Mouse (Mus musculus) heart, postnatal 25 days (tissue): Measurements from ENCODE around the gene Otp. TPM values are rescaled to one million over a fixed set of nuclear protein-coding genes. Genes with fewer than 3 reads are reported as not detected.

Source experiments
- DNase-seq: peaks from one replicate; pipeline ENCODE4 v3.0.0; 2022; ENCODE audit warnings: low spot score
- intact Hi-C: fragments of 180-260 bp; cut with DNase I; formaldehyde crosslinking; loops from one replicate; pipeline ENCODE4 v1.15.1; 2025
- total RNA-seq, 2 experiments: library from RNA; stranded (reverse); gene quantifications; 2 replicates each; pipeline ENCODE4 v1.2.3; 2021

Otp gene
- not detected for total RNA-seq

DNA sequence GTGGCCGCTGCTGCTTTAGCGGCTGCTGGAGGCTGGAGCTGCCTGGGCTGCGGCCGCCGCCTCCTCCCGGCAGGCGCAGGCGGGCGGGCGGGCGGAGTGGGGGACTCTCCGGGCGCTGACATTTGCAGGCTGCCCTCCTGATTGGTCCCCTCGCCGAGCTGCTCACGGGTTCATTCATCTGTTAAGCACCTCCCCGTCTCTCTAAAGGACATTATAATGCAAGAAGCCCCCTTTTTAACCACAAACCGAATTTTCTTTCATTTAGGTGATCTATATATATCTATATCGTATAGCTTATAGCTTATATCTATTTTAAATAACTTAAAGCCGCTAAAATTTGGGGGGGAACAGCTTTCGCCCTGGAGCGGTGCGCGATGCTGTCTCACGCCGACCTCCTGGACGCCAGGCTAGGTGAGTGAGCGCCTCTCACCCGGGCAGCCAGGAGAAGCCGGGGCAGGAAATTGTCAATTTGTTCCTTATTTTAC lies at the start of gene Otp:
Gene Otp, plus strand, starts transcription at position 207 of the 485 bp plus-strand sequence.
- DNase-seq: no peak
- intact Hi-C loops: no loop called here

DNA sequence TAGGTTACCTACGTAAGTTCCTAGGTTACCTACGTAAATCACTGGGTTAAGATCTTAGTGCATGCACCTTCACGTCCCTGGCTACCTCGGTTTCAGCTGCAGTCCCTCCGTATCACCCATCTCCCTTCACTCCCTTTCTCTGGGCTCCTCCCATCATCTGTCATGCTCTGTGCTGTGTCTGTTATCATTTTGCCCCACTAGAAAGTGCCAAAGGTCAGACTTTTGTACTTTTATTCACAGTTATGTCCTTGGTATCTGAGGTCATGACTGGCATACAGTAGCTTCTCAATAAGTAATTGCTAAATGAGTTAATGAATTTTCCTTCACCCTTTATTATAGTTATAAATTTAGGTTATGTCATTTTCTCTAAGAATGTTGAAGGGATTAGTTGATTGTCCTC lies 49.0 kb upstream of the Otp start:
- intact Hi-C loops: no loop called here
- DNase-seq: no peak

DNA sequence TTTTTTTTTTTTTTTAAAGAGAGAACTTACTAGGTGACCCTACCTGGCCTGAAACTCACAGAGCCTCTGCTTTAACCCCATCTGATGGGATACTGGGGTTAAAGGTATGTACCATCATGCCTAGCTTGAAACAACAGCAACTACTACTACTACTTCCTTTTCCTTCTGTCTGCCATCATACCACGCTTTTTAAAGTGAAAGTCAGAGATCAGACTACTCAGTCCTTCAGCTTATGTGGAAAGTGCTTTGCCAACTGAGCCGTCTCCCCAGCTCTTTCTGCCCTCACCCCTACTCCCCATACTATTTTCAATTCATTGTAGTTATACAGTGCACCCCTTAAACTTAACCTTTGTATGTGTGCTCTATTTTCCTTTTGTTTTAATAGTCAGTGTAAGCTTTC lies 48.4 kb upstream of the Otp start:
- no peak for DNase-seq
- intact Hi-C loops: no loop called here

DNA sequence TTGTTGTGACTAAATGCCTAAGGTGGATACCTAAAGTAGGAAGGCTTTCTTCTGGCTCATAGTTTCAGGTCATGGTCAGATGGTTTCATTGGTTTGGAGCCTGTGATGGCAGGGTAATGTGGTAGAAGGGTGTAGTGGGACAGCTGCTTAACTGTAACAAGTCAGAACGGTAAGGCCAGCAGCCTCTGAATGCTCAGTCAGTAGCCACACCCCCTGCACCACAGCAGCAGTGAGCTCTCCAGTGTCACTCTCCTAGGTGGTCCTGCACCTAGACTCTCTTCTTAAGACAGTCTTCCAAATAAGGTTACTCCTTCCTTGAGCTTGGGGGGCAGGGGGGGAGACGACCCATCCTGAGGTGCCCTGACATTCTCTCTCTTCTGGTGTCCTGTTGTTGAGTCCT lies 47.6 kb upstream of the Otp start:
- intact Hi-C loops: no loop called here
- no peak for DNase-seq

DNA sequence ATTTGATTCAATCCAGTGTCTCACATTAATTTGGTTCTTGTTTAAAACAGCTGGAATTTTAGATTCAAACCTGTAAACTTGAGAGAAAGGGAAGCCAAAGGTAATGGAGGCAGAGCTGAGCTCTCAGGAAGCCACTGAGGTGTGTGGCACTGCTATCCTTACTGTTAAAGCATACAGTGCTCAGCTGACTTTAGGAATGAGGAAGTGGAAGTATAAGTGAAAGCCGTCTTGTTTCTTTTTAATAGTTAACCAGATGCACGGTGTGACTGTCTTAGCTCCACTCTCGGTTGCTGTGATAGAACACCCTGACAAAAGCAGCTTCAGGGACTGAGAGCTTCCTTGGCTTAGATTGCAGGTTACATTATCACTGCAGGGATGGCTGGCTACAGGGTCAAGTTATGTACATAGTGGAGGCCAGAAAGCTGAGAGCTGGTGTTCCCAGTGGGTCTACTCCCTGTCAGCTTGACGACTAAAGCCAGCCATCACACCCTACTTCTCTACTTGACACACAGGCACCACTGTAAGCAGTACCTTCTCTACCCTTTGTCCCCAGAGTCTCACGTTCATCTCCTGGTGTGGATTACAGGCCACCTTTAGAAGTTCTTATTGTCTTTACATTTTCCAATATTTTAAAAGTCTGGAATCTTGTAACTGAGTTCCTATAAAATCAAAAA lies 37.2 kb upstream of the Otp start:
- intact Hi-C loops: no loop called here
- no peak for DNase-seq

DNA sequence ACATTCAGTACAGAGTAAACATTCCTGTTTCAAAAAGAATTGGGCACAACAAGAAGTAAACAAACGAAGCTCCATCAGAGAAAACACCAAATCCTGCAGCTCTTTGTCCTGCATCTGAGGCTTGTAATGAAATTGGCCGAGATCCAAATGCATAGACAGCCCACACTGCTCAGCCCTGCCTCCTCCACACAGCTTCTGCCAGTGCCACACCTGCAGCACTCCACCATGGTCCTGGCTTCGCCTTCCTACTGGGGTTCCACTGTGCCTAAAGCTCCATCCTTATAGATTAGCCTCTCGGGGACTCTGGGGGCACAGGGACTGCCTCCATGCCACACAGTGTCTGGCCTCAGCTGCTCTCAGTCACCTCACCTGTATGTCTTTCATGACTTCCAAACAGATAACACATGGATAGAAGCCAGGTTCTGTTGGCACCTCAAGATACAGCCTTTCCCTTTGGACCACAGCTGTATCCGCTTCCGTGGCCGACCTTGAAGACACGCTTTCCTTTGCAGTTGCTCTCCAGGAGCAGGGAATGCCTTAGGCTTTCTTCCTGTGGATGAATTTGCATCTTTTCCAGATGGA lies 36.6 kb upstream of the Otp start:
- intact Hi-C loops: no loop called here
- DNase-seq: no peak

DNA sequence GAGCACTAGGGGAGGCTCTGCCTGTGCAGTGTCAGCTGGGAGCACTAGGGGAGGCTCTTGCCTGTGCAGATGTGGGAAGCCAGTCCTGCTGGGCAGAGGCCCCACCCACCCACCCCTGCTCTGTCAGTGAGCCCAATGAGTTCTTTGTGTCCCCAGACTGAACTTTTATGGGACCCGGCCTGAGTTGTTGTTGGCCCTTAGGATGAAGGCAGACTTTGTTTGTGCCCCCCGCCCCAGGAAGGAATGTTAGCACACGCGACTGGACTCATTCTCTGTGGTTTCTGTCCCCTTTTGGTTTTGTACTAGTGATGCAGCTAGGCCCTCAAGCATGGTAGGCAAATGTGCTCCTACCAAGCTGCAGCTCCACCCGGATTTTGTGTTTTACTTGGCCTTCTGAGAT lies 32.2 kb upstream of the Otp start:
- intact Hi-C loops: no loop called here
- no peak for DNase-seq

DNA sequence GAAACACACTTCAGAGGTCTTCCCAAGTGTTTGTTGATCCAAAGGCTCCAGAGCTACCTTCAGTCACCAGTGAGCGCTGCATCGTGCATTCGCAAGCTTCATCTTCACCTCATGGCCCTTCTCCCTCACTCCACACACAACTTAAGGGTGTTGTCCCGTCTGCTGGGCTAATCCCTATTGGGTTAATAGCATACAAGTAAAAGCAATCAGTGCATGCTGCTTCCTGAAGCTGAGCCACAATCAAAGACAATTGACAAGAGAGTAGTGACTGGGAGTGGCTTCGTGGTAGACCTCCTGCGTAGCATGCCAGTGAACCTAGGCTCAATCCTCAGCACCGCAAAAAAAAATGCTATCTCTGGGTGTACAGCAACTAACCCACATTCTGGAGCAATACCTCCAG lies 27.5 kb upstream of the Otp start:
- DNase-seq: no peak
- intact Hi-C loops: no loop called here

DNA sequence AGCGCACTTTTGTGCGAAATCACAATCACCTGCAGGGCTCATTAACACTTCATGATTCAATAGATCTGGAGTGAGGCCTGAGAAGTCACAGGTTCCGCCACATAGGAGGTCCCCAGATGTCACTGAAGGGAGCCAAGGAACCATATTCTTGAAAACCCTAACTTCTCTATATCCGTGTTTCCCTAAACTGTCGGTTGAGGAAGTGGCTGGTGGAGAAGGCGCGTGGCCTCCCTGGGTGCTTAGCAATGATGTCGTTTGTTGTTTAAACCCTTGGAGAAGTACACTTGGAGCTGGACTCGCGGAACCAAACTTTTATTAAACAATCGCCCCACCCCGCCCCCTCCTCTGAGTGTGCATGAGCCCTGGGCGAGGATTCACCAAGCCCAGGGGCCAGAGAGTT lies 26.1 kb upstream of the Otp start:
- intact Hi-C loops: no loop called here
- DNase-seq: no peak

DNA sequence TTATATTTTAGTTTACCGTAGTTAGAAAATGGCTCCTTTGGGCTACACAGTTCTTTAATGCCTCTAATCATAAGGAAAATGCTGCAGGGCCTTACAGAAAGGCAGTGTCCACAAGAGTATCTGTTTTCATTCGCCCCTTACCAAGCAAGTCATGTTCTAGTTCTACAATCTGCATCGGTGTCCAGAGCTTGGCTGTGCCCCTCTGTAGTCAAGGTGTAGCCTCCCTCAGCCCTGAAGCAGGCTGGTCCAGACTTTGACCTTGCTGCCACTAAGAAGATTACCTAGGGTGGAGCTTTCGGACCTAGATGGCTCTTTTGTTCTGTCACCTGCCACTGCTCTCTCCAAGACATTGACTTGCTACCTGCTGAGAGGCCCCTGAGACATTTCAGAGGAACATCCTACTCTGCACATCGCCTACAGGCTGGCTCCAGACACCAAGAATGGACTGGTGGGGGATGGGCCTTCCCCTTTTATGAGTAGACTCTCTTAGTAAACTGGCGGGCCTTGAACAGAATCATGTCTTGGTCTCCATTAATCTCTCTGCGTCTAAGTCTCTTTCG lies 17.3 kb upstream of the Otp start:
- DNase-seq: no peak
- intact Hi-C loops: no loop called here

DNA sequence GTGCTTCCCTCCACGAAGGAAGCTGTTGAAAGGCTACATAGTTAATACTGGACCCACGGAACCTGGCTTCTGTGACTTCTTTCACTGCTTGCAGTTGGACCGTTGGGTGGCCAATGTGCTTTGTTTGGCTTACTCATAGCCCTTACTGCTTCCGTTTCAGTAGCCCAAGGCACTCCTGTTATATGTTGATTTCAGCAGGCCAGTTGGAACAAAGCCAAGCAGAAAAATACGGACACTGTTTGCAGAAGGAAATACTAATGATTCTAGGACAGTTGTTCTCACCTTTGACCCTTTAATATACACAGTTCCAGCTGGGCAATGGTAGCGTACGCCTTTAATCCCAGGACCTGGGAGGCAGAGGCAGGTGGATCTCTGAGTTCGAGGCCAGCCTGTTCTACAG lies 16.1 kb upstream of the Otp start:
- DNase-seq: no peak
- intact Hi-C loops: no loop called here

DNA sequence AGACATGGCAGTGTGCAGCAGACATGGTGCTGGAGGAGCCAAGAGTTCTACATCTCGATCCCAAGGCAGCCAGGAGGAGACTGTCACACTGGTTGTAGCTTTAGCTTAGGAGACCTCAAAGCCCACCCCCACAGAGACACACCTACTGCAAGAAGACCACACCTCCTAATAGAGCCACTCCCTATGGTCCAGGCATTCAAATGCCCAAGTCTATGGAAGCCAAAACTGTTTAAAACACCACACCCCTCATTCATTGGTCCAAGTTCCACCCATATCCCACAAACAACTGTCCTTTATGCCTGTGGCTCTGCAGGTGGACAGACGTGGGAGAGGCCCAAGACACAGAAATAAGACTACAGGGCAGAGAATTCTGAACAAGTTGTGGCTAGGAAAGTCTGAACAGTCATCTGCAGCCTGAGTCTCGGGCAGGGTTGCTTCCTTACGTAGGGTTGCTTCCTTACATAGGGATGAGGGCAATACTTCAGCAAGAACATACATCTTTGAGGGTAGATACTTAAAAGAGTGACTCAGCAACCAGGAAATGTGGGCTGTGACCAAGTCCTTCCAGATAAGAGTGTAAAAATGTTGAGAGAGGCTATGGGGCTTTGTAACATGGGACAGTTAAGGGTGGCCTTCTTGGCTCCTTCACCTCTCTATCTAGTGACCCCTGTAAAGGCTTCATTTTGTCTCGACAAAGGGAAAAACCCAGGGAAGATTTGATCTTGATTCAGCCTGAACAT lies 12.7 kb upstream of the Otp start:
- intact Hi-C loops: no loop called here
- no peak for DNase-seq

DNA sequence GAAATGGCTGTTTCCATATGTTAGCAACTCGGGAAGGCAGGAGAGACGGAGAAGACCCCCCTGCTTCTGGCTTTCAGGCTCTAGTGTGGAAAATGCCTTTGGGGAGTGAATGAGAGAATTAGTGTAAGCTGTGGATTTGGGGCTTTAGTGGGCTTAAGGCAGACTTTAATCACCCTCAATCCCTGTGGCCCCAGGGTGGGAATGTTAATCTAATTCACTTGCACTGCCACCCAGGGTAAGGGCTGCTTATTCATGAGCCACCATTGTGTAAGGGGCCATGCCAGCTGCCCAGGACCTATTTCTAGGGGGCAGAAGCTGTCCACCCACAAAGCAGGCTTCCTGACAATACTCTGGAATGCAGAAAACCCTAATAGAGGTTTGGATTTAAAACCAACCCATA lies 8.5 kb upstream of the Otp start:
- intact Hi-C loops: loop anchor here (5.0 kb wide), 1 partner anchor 305 kb away; no protein-coding TSS in a partner anchor

DNA sequence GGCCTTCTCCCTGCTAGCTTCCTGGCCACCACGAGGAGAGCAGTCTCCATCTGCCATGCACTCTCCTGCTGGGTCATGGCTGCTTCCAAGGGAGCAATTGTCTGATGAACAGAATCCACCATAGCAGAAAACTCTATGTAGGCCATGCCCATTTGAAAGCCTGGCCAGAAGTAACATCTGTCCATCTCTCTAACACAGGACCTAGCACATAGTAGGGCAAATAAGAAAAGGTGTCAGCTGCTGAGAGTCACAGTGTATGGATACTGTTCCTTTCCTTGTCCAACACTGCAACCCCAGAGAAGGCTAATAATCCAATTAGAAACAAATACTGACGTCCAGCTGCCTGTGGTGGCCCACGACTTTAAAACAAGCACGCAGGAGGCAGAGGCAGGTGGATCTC lies 7.6 kb upstream of the Otp start:
- no peak for DNase-seq
- intact Hi-C loops: loop anchor here (5.0 kb wide), 1 partner anchor 305 kb away; no protein-coding TSS in a partner anchor

More for the DNA sequence above, 8.5 kb upstream of the Otp start:
- DNase-seq: no peak

DNA sequence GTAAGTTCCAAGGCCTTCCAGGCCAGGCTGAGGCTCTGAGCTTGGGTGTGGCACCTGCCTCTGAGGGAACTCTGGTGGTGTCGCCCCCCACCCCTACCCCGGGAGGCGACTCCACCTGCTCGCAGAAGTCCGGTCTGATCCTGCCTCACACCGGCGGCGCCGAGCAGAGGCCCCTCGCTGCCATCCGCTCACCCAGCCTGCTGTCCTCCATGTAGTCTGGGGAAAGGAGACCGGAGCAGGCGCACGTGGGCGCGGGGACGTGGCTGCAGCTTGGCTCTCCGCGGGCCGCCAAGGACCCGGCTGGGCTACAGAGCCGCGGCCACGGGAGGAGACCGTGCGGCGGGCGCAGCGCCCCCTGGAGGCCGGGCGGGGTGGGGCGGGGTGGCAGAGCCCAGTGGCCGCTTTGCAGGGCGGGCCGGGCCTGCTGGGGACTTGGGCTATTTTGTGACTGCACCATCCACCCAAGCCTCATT lies 6.9 kb upstream of the Otp start:
- no peak for DNase-seq
- intact Hi-C loops: loop anchor here (5.0 kb wide), 1 partner anchor 306 kb away; no protein-coding TSS in a partner anchor

DNA sequence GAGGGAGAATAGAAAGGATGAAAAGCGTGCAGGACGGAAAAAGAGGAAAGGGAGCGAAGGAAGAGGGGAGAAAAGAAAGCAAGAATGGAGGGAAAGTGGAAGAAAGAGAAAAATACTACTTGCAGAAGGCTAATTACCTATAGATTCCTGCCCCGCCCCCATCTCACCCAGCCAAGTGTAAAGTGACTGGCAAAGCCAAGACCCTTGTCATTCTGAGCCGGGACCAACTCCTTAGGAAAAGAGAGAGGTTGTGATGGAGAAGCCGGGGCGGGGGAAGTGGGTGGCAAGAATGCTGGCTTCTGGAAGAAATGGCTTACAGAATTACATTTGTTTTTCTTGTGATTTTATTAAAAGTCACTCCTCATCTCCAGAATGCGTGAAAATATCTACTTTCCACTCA lies 5.9 kb upstream of the Otp start:
- intact Hi-C loops: loop anchor here (5.0 kb wide), 1 partner anchor 307 kb away; no protein-coding TSS in a partner anchor
- DNase-seq: no peak

DNA sequence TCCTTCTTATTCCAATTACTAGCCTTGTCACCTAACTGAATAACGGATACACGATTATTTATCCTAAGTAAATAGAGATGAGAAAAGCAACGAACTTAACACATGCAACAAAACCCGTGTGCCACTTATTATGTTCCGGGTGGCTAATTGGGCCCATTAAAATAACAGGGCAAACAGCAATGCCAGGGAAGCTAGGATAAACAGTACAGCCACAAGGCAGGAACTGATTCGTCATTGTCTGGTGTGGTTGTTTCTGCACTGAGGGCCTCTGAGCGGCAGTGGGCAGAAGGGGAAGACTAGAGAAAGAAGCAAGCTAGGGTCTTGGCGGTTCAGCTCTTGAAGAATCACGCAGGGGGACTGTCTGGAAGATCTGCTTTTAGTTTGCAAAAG lies 5.3 kb upstream of the Otp start:
- DNase-seq: no peak
- intact Hi-C loops: loop anchor here (5.0 kb wide), 1 partner anchor 168 kb away; no protein-coding TSS in a partner anchor

DNA sequence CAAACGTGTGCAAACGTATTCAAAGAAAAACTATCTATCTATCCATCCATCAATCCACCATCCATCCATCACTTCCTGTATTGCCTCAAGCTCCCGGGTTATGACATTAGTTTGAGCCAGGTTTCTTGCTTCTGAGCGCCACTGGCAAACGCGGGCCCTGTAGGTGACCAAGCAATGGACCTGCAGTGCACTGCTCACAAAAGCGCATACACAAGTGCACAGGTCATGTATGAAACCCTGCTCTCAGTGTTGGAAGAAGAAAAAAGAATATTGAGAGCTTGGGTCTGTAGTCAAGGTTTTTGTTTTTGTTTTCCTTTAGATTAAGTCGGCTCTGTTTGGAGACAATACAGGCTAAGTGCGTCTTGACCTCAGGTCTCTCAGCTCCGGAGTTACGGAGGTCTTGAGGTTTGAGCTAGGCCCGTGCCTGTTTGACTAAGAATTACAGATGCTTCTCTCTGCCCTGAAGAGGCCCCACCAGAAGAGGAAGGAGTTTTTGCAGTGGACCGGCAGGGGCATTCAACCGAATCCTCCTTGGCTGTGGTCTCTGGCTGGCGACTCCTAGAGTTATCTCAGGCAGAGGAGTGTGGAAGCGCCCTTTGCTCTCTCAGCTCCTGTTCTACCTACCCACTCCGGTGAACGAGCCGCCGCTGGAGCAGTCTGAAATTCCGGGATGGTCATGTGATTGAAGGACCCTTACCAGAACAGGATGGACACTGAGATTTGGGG lies 4.8 kb upstream of the Otp start:
- DNase-seq: no peak
- intact Hi-C loops: loop anchor here (5.0 kb wide), 1 partner anchor 168 kb away; no protein-coding TSS in a partner anchor

DNA sequence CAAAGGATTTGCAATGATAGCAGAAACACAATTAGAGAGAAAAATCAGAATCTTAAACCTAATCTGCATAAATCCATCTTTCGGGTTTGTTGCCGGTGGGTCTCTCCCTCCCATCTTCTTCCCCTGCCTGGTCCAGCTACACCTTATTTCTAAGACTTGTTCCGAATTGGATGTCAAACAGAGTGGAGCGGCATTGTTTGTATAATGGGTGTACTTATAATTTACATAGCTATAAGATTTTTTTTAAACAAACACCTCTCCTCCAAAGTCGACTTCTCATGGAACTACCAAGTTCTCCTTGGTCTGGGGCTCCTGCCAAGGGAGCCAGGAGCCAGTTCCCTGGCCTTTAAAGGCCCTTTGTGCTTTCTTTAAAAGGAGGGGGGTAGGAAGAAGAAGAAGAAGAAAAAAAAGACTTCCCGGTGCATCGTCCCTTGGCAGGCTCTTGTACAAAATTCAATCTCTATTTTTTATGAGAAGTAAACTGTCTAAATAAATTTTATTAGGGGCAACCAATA lies 3.5 kb upstream of the Otp start:
- intact Hi-C loops: loop anchor here (5.0 kb wide), 1 partner anchor 170 kb away; no protein-coding TSS in a partner anchor
- no peak for DNase-seq
